Mouse (Mus musculus): ENCODE data around the gene Cdkal1. TPM values are rescaled to one million over a fixed set of nuclear protein-coding genes. Genes with fewer than 3 reads are reported as not detected.

Cdkal1 gene
- polyA plus RNA-seq, 2 experiments, result 10.8 to 29.8 TPM

DNA sequence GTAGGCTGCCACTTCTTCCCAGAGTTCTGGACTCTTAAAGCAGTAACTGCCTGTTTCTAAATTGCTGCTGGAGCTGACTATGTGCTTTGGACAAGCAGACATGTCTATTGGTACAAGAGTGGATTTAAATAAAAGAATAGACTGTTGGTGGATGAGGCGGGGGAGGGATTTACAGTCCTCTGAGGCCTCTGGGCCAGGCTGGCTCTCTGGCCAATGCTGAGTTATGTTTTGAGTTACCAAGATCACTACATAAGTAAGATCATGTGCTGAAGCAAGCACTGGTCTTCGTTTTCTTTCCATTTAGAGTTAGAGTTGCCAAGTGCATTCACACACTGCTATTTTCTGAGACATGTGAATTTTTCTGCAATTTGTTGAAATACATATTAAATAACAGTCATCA, 418.4 kb downstream of the Cdkal1 start:
- DNase-seq (ENCODE audit: low spot score) (peak; percentile 52), ATAC-seq (ENCODE audit: low FRiP score, low read depth) (peak; percentile 37; the same call in 1 of the 2 replicates)
- TF ChIP-seq POLR2A (IDR thresholded peaks at IDR 0.05; ENCODE audit: borderline replicate concordance, extremely low read depth, insufficient read depth, insufficient read length), result no peak
- H3K9ac ChIP-seq (ENCODE audit: low read depth, low read length, severe bottlenecking), result no peak overlapping the region
- H3K4me2 ChIP-seq (replicated peaks; ENCODE audit: low read depth, low read length, severe bottlenecking), result no peak overlapping the region
- no peaks in the 10 kb centered on the region for H3K9me3 ChIP-seq (ENCODE audit: control insufficient read depth, low read length)
- no peaks in the 10 kb centered on the region for H3K36me3 ChIP-seq (ENCODE audit: control insufficient read depth, insufficient read depth, low read length)
- peaks cover 10% of the 10 kb centered on the region; the same call in 1 of the 2 replicates for H3K4me1 ChIP-seq (ENCODE audit: control insufficient read depth, insufficient read depth, low read length)
- H3K27ac ChIP-seq (replicated peaks; ENCODE audit: low read depth, low read length), result peak overlapping the region; percentile 38; the same call in 1 of the 2 replicates
- no peaks in the 10 kb centered on the region for H3K27me3 ChIP-seq (ENCODE audit: control insufficient read depth, insufficient read depth, low read length)
- no peak overlapping the region for H3K4me3 ChIP-seq (replicated peaks; ENCODE audit: low read length)
- 35% methylated on average over 2 of the region's 2 CpGs for WGBS

DNA sequence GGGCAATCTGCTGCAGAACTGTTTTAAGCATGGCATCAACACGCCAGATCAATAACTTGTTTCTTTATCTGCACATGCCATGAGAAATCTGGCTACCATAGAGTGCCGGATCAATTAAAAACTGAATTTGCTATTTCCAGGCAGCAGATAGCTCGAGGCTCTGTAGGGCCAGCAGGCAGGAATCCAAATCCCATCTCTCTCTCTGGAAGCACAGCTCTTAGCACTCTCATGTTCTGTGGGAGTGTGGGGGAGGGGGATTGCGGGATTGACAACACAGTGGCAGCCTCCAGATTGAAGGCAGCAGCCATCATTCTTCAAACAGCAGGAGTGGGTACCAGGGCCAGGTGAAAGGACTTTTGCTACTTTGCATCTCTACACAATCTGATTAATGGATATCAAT, 420.7 kb downstream of the Cdkal1 start:
- DNase-seq (ENCODE audit: low spot score), result no peak
- no peak for TF ChIP-seq POLR2A (IDR thresholded peaks at IDR 0.05; ENCODE audit: borderline replicate concordance, extremely low read depth, insufficient read depth, insufficient read length)
- Histone ChIP-seq H3K4me3 (replicated peaks; ENCODE audit: low read length) (no peak overlapping the region), H3K9me3 (ENCODE audit: control insufficient read depth, low read length) (no peaks in the 10 kb centered on the region), H3K9ac (ENCODE audit: low read depth, low read length, severe bottlenecking) (no peak overlapping the region), H3K4me2 (replicated peaks; ENCODE audit: low read depth, low read length, severe bottlenecking) (no peak overlapping the region), H3K36me3 (ENCODE audit: control insufficient read depth, insufficient read depth, low read length) (no peaks in the 10 kb centered on the region), H3K27ac (replicated peaks; ENCODE audit: low read depth, low read length) (no peak overlapping the region), H3K27me3 (ENCODE audit: control insufficient read depth, insufficient read depth, low read length) (no peaks in the 10 kb centered on the region), H3K4me1 (ENCODE audit: control insufficient read depth, insufficient read depth, low read length) (peaks cover 14% of the 10 kb centered on the region; the same call in 1 of the 2 replicates)
- WGBS, result 64% methylated on average over 4 of the region's 4 CpGs
- ATAC-seq (ENCODE audit: low FRiP score, low read depth), result no peak

DNA sequence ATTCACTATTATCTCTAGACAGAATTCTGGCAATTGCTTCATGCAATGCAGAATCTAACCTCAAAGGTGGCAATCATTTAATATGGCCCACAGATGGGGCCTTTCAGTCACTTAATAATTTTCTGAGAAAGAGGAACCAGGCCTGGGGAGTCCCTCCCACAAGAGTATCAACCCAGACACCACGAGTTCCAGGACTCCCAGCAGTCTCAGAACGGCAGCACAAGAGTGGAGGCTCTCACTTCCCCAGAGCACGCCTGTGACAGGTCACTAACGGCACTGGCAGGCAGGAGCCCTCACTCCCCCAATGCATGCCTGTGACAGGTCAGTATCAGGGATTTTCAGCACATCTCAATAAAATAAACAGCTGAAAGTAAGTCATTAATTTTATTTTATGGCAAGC, 424.6 kb downstream of the Cdkal1 start:
- WGBS, result 12% methylated on average over 4 of the region's 4 CpGs
- Histone ChIP-seq H3K27me3 (ENCODE audit: control insufficient read depth, insufficient read depth, low read length) (no peaks in the 10 kb centered on the region), H3K9me3 (ENCODE audit: control insufficient read depth, low read length) (no peaks in the 10 kb centered on the region), H3K27ac (replicated peaks; ENCODE audit: low read depth, low read length) (no peak overlapping the region), H3K4me1 (ENCODE audit: control insufficient read depth, insufficient read depth, low read length) (0 out of 2 replicates have a peak, but pooled peaks cover 10% of the 10 kb centered on the region), H3K4me3 (replicated peaks; ENCODE audit: low read length) (no peak overlapping the region), H3K36me3 (ENCODE audit: control insufficient read depth, insufficient read depth, low read length) (no peaks in the 10 kb centered on the region), H3K4me2 (replicated peaks; ENCODE audit: low read depth, low read length, severe bottlenecking) (no peak overlapping the region), H3K9ac (ENCODE audit: low read depth, low read length, severe bottlenecking) (no peak overlapping the region)
- DNase-seq (ENCODE audit: low spot score) (no peak), ATAC-seq (ENCODE audit: low FRiP score, low read depth) (no peak)
- TF ChIP-seq POLR2A (IDR thresholded peaks at IDR 0.05; ENCODE audit: borderline replicate concordance, extremely low read depth, insufficient read depth, insufficient read length), result no peak

DNA sequence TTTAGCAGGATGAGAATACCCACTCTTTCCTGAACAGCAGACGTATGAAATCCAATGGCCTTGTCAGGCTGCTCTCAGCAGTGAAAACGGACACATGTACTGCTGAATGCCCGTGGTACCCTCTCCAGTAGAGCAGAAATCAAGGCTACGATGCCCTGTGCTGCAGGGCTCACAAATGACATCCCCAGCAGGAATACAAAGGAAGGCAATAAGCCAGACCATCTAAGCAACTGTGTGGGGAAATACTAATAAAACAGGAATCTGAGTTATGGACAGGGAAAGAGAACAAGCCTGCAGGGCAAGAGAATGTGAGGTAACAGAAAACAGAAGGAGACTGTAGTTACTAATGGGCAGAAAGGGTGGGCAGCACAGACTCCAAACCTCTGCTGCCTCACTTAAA, 425.6 kb downstream of the Cdkal1 start:
- no peaks in the 10 kb centered on the region for H3K36me3 ChIP-seq (ENCODE audit: control insufficient read depth, insufficient read depth, low read length)
- no peak overlapping the region for H3K4me3 ChIP-seq (replicated peaks; ENCODE audit: low read length)
- H3K4me1 ChIP-seq (ENCODE audit: control insufficient read depth, insufficient read depth, low read length), result 0 out of 2 replicates have a peak, but pooled peaks cover 10% of the 10 kb centered on the region
- no peak overlapping the region for H3K9ac ChIP-seq (ENCODE audit: low read depth, low read length, severe bottlenecking)
- ATAC-seq (ENCODE audit: low FRiP score, low read depth) (no peak), DNase-seq (ENCODE audit: low spot score) (peak; percentile 26)
- H3K27me3 ChIP-seq (ENCODE audit: control insufficient read depth, insufficient read depth, low read length), result no peaks in the 10 kb centered on the region
- no peak overlapping the region for H3K4me2 ChIP-seq (replicated peaks; ENCODE audit: low read depth, low read length, severe bottlenecking)
- whole genome bisulfite sequencing, result 35% methylated on average over 4 of the region's 4 CpGs
- H3K27ac ChIP-seq (replicated peaks; ENCODE audit: low read depth, low read length), result no peak overlapping the region
- no peak for TF ChIP-seq POLR2A (IDR thresholded peaks at IDR 0.05; ENCODE audit: borderline replicate concordance, extremely low read depth, insufficient read depth, insufficient read length)
- no peaks in the 10 kb centered on the region for H3K9me3 ChIP-seq (ENCODE audit: control insufficient read depth, low read length)

DNA sequence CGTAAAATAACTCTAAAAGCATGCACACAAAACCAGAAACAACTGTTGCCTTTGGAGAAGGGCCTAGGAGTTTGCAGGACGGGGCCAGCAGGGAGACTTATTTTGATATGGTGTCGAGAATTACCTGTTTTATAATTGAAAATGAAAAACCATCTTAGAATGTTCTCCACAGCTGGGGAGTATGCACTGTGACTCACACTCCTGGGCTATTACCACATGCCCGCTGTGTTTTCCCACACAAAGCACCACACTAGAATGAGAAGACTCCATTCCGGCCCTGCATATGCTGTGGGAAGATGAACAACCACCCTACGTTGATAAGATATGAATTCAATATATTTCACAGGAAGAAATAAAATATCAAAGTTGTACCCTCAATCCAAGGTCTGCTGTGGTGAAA, 426.3 kb downstream of the Cdkal1 start:
- no peak overlapping the region for H3K4me3 ChIP-seq (replicated peaks; ENCODE audit: low read length)
- no peak overlapping the region for H3K27ac ChIP-seq (replicated peaks; ENCODE audit: low read depth, low read length)
- H3K4me1 ChIP-seq (ENCODE audit: control insufficient read depth, insufficient read depth, low read length), result 0 out of 2 replicates have a peak, but pooled peaks cover 7% of the 10 kb centered on the region
- no peak for DNase-seq (ENCODE audit: low spot score)
- 75% methylated on average over 6 of the region's 6 CpGs for WGBS
- no peak overlapping the region for H3K4me2 ChIP-seq (replicated peaks; ENCODE audit: low read depth, low read length, severe bottlenecking)
- H3K27me3 ChIP-seq (ENCODE audit: control insufficient read depth, insufficient read depth, low read length), result no peaks in the 10 kb centered on the region
- no peak for ATAC-seq (ENCODE audit: low FRiP score, low read depth)
- no peaks in the 10 kb centered on the region for H3K9me3 ChIP-seq (ENCODE audit: control insufficient read depth, low read length)
- no peak overlapping the region for H3K9ac ChIP-seq (ENCODE audit: low read depth, low read length, severe bottlenecking)
- TF ChIP-seq POLR2A (IDR thresholded peaks at IDR 0.05; ENCODE audit: borderline replicate concordance, extremely low read depth, insufficient read depth, insufficient read length), result no peak
- no peaks in the 10 kb centered on the region for H3K36me3 ChIP-seq (ENCODE audit: control insufficient read depth, insufficient read depth, low read length)

All from limb, embryonic 14.5 days (tissue).